Mouse (Mus musculus) gastrocnemius, postnatal 10 days (tissue): ENCODE results near the gene Htr2b. TPM values are rescaled to one million over a fixed set of nuclear protein-coding genes. Genes with fewer than 3 reads are reported as not detected.

ENCODE experiments used
- DNase-seq: peaks from one replicate; pipeline ENCODE4 v3.0.0; 2021; ENCODE audit warnings: mixed read lengths
- long read RNA-seq, 2 experiments: library from polyadenylated mRNA; stranded (forward); transcript quantifications; one replicate each; pipeline ENCODE4 v2.0.0; 2021
- total RNA-seq, 2 experiments: library from RNA; stranded (reverse); gene quantifications; 2 replicates each; pipeline ENCODE4 v1.2.3; 2021

Htr2b gene
- under 1 TPM; 0.59 to 0.72 TPM for total RNA-seq
- long read RNA-seq, experiment 1, partial matches to known transcripts, result 1 of 1 reads
- long read RNA-seq, experiment 1, other reads (novel, unspliced or antisense), result 0 of 1 reads
- long read RNA-seq, experiment 2, partial matches to known transcripts, result 0 of 1 reads
- long read RNA-seq, experiment 2, other reads (novel, unspliced or antisense), result 1 of 1 reads

- peak; percentile 29 for DNase-seq
These were observed at the start of gene Htr2b for GRCm38 (mm10) chr1:86111779-86112178. TSS of gene Htr2b (minus strand) at chr1:86111970.

GRCm38 (mm10) chr1:86161061-86161460 lies 49.3 kb upstream of the Htr2b start:
- DNase-seq, result no peak

GRCm38 (mm10) chr1:86160479-86160878 lies 48.7 kb upstream of the Htr2b start:
- DNase-seq, result no peak

- no peak for DNase-seq
These were observed 48.3 kb upstream of the Htr2b start for GRCm38 (mm10) chr1:86160059-86160458.

- DNase-seq, result no peak
These were observed 44.8 kb upstream of the Htr2b start for GRCm38 (mm10) chr1:86156595-86156994.

GRCm38 (mm10) chr1:86156075-86156474 lies 44.3 kb upstream of the Htr2b start:
- DNase-seq, result no peak

GRCm38 (mm10) chr1:86154824-86155164 lies 43.0 kb upstream of the Htr2b start:
- no peak for DNase-seq

- peak; percentile 91 for DNase-seq
These were observed 42.5 kb upstream of the Htr2b start, which contains the start of gene Armc9 for GRCm38 (mm10) chr1:86154133-86154823. TSS of gene Armc9 (plus strand) at chr1:86154780.

- DNase-seq, result no peak
These were observed 40.8 kb upstream of the Htr2b start for GRCm38 (mm10) chr1:86152618-86153017.

- no peak for DNase-seq
These were observed 39.6 kb upstream of the Htr2b start for GRCm38 (mm10) chr1:86151376-86151775.

- no peak for DNase-seq
These were observed 39.2 kb upstream of the Htr2b start for GRCm38 (mm10) chr1:86150929-86151328.

- DNase-seq, result no peak
These were observed 36.4 kb upstream of the Htr2b start for GRCm38 (mm10) chr1:86148161-86148560.

- no peak for DNase-seq
These were observed 35.8 kb upstream of the Htr2b start for GRCm38 (mm10) chr1:86147557-86147956.

- no peak for DNase-seq
These were observed 34.5 kb upstream of the Htr2b start for GRCm38 (mm10) chr1:86146293-86146692.

- no peak for DNase-seq
These were observed 32.5 kb upstream of the Htr2b start for GRCm38 (mm10) chr1:86144001-86144944.

- no peak for DNase-seq
These were observed 31.4 kb upstream of the Htr2b start for GRCm38 (mm10) chr1:86143165-86143564.

- no peak for DNase-seq
These were observed 29.3 kb upstream of the Htr2b start for GRCm38 (mm10) chr1:86141081-86141480.

- DNase-seq, result no peak
These were observed 23.5 kb upstream of the Htr2b start for GRCm38 (mm10) chr1:86135315-86135714.

GRCm38 (mm10) chr1:86133337-86133736 lies 21.6 kb upstream of the Htr2b start, which contains the start of gene Gm21972:
TSS of gene Gm21972 (plus strand) at chr1:86133637.
- DNase-seq, result no peak

GRCm38 (mm10) chr1:86126036-86126435 lies 14.3 kb upstream of the Htr2b start:
- no peak for DNase-seq

GRCm38 (mm10) chr1:86119549-86119948 lies 7.8 kb upstream of the Htr2b start:
- no peak for DNase-seq

GRCm38 (mm10) chr1:86114141-86114540 lies 2.4 kb upstream of the Htr2b start:
- DNase-seq, result no peak

- no peak for DNase-seq
These were observed 6.7 kb downstream of the Htr2b start for GRCm38 (mm10) chr1:86105054-86105453.
